Comparison of ENCODE assay signal across 29 mouse cellular contexts in the genomic region with DNA sequence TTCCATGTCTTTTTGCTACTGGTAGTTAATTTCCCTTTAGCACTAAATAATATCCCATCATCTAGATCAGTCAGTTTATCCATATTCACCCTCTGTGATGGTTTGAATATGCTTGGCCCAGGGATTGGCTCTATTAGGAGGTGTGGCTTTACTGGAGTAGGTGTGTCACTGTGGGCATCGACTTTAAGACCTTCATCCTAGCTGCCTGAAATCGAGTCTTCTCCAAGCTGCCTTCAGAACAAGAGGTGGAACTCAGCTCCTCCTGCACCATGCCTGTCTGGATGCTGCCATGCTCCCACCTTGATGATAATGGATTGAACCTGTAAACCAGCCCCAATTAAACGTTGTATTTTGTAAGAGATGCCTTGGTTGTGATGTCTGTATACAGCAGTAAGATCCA.
DNase-seq lines count a peak whose midpoint lies in the region; ATAC-seq and TF ChIP-seq lines count a peak whose summit lies in the region.
"Had no signal": no experiment of that assay in that cellular context is flagged by ENCODE, and none has a peak within 500 bp of the region (broad histone marks: within the 10 kb centered on the region; RNA-seq: fewer than 3 reads in every experiment).

No protein-coding gene starts in this region.

- no peak for ATAC-seq in forebrain, embryonic 12.5 days (ENCODE audit: low FRiP score)
- ATAC-seq: forebrain, embryonic 13.5 days; forebrain, embryonic 16.5 days; hindbrain, embryonic 16.5 days; intestine, embryonic 15.5 days had no signal

- H3K36me3 ChIP-seq in testis, adult 2 months (ENCODE audit: control insufficient read depth, insufficient read depth, low read length), result no peaks in the 10 kb centered on the region
- H3K36me3 ChIP-seq in ES-E14 (ENCODE audit: control insufficient read depth, insufficient read depth, low read length, poor library complexity, severe bottlenecking), result peaks cover 11% of the 10 kb centered on the region; the same call in 1 of the 2 replicates
- no peaks in the 10 kb centered on the region; the same call in 1 of the 2 replicates for H3K36me3 ChIP-seq in small intestine, adult 2 months (ENCODE audit: control insufficient read depth, insufficient read depth, low read length)
- H3K36me3 ChIP-seq in forebrain, embryonic 12.5 days (replicated peaks), result no peaks in the 10 kb centered on the region
- H3K36me3 ChIP-seq: embryonic facial prominence, embryonic 10.5 days; embryonic facial prominence, embryonic 13.5 days; hindbrain, embryonic 10.5 days; hindbrain, embryonic 13.5 days; intestine, embryonic 15.5 days had no signal

- H3K4me2 ChIP-seq in forebrain, embryonic 12.5 days, result no peak overlapping the region
- H3K4me2 ChIP-seq: embryonic facial prominence, embryonic 13.5 days; forebrain, embryonic 13.5 days; heart, embryonic 11.5 days; hindbrain, embryonic 13.5 days; intestine, embryonic 15.5 days had no signal

- WGBS in small intestine, adult 2 months, result 53% methylated on average over 3 of the region's 3 CpGs
- 94% methylated on average over 3 of the region's 3 CpGs for WGBS in forebrain, embryonic 12.5 days

- H3K4me1 ChIP-seq in testis, adult 2 months (ENCODE audit: control insufficient read depth, insufficient read depth, low read length), result no peaks in the 10 kb centered on the region
- H3K4me1 ChIP-seq in ES-E14 (ENCODE audit: control insufficient read depth in 2 of 2, insufficient read depth in 2 of 2, low read length in 2 of 2, poor library complexity in 1 of 2), result peaks cover 14 to 19% of the 10 kb centered on the region in 2 experiments
- peaks cover 3% of the 10 kb centered on the region; the same call in 1 of the 2 replicates for H3K4me1 ChIP-seq in small intestine, adult 2 months (ENCODE audit: control insufficient read depth, insufficient read depth, insufficient read length, low read length)
- peaks cover 4% of the 10 kb centered on the region; the same call in 1 of the 2 replicates for H3K4me1 ChIP-seq in forebrain, embryonic 12.5 days
- H3K4me1 ChIP-seq: forebrain, embryonic 13.5 days; hindbrain, embryonic 13.5 days had no signal

- no peak for TF ChIP-seq POLR2A in testis, adult 2 months (IDR thresholded peaks at IDR 0.05; ENCODE audit: control insufficient read depth, low read depth, low read length)
- TF ChIP-seq POLR2A in small intestine, adult 2 months (IDR thresholded peaks at IDR 0.05; ENCODE audit: low read depth, low read length), result no peak

- TF ChIP-seq CTCF in testis, adult 2 months (IDR thresholded peaks at IDR 0.05; ENCODE audit: control insufficient read depth, insufficient read depth, insufficient replicate concordance, low read depth, low read length), result no peak
- no peak for TF ChIP-seq CTCF in small intestine, adult 2 months (IDR thresholded peaks at IDR 0.05; ENCODE audit: extremely low read depth, insufficient read length, insufficient replicate concordance, low read depth, low read length)

- H3K4me3 ChIP-seq in testis, adult 2 months (ENCODE audit: control insufficient read depth, low read depth, low read length), result peak overlapping the region; percentile 40
- H3K4me3 ChIP-seq in ES-E14 (ENCODE audit: insufficient read depth in 1 of 2, low read depth in 1 of 2, low read length in 2 of 2, poor library complexity in 1 of 2, severe bottlenecking in 1 of 2), result peak overlapping the region in 1 of 2 experiments; percentile 9; a peak in 1 of 4 replicates
- no peak overlapping the region for H3K4me3 ChIP-seq in small intestine, adult 2 months (ENCODE audit: low read depth, low read length)
- no peak overlapping the region for H3K4me3 ChIP-seq in forebrain, embryonic 12.5 days (replicated peaks)
- H3K4me3 ChIP-seq: embryonic facial prominence, embryonic 10.5 days; embryonic facial prominence, embryonic 13.5 days; erythroblast, embryonic 14.5 days; forebrain, embryonic 13.5 days; hindbrain, embryonic 10.5 days; hindbrain, embryonic 13.5 days; intestine, embryonic 15.5 days had no signal

- in situ Hi-C loops in ES-E14 (cut with MboI; ENCODE audit: low sequenced_read_pairs in 2 of 2, unreplicated experiment in 2 of 2), result no loop called here

- DNase-seq in testis, postnatal 10 days (ENCODE audit: low spot score), result no peak
- DNase-seq in ES-E14 (ENCODE audit: low read depth, low spot score), result no peak
- DNase-seq in T-cell, adult 2 months (ENCODE audit: low spot score), result no peak
- DNase-seq: adrenal gland, adult 2 months; adrenal gland, postnatal 14 days; B cell, adult 2 months; cerebellum, adult 11-12 months; cerebellum, adult 8-10 months; cerebellum, postnatal 10 days; cerebellum, postnatal 36 days; embryo, embryonic 11 days; gastrocnemius, postnatal 10 days; gastrocnemius, postnatal 36 days; heart, postnatal 36 days; kidney, adult 11 months had no signal

- no peaks in the 10 kb centered on the region for H3K27me3 ChIP-seq in testis, adult 2 months (ENCODE audit: control insufficient read depth, insufficient read depth, low read length)
- H3K27me3 ChIP-seq in small intestine, adult 2 months (ENCODE audit: control insufficient read depth, insufficient read depth, low read length), result no peaks in the 10 kb centered on the region
- no peaks in the 10 kb centered on the region for H3K27me3 ChIP-seq in forebrain, embryonic 12.5 days
- H3K27me3 ChIP-seq: CH12.LX; embryonic facial prominence, embryonic 13.5 days; forebrain, embryonic 13.5 days; hindbrain, embryonic 13.5 days; intestine, embryonic 15.5 days had no signal

- H3K27ac ChIP-seq in testis, adult 2 months (ENCODE audit: control insufficient read depth, insufficient read depth, low read depth, low read length), result no peak overlapping the region
- H3K27ac ChIP-seq in ES-E14 (ENCODE audit: insufficient read depth, low read depth, low read length, poor library complexity, severe bottlenecking), result peak overlapping the region; percentile 98
- peak overlapping the region; percentile 66 for H3K27ac ChIP-seq in small intestine, adult 2 months (ENCODE audit: insufficient read depth, low read depth, low read length)
- no peak overlapping the region for H3K27ac ChIP-seq in forebrain, embryonic 12.5 days
- H3K27ac ChIP-seq: embryonic facial prominence, embryonic 10.5 days; embryonic facial prominence, embryonic 13.5 days; forebrain, embryonic 13.5 days; hindbrain, embryonic 10.5 days; hindbrain, embryonic 13.5 days; intestine, embryonic 15.5 days had no signal

- H3K9ac ChIP-seq in ES-E14 (ENCODE audit: insufficient read depth, low read depth, low read length, poor library complexity, severe bottlenecking), result no peak overlapping the region
- no peak overlapping the region for H3K9ac ChIP-seq in forebrain, embryonic 12.5 days
- H3K9ac ChIP-seq: embryonic facial prominence, embryonic 13.5 days; forebrain, embryonic 13.5 days; hindbrain, embryonic 13.5 days; intestine, embryonic 15.5 days had no signal

- no peaks in the 10 kb centered on the region for H3K9me3 ChIP-seq in ES-E14 (ENCODE audit: control insufficient read depth, insufficient read depth, low read depth, low read length)
- H3K9me3 ChIP-seq in forebrain, embryonic 12.5 days, result no peaks in the 10 kb centered on the region
- H3K9me3 ChIP-seq: embryonic facial prominence, embryonic 10.5 days; embryonic facial prominence, embryonic 13.5 days; forebrain, embryonic 13.5 days; hindbrain, embryonic 10.5 days; hindbrain, embryonic 13.5 days; intestine, embryonic 15.5 days had no signal

TF ChIP-seq in ES-E14, 5 proteins besides CTCF, POLR2A, EP300 and RAD21:
- TF ChIP-seq CHD2 (IDR thresholded peaks at IDR 0.05; ENCODE audit: low read depth, low read length) (no peak), ZNF384 (IDR thresholded peaks at IDR 0.05; ENCODE audit: low read depth, low read length) (no peak), HCFC1 (IDR thresholded peaks at IDR 0.05; ENCODE audit: borderline replicate concordance, insufficient read depth, low read length) (no peak), ZC3H11A (IDR thresholded peaks at IDR 0.05; ENCODE audit: borderline replicate concordance, low read depth, low read length) (no peak), MAFK (IDR thresholded peaks at IDR 0.05; ENCODE audit: insufficient read depth, low read depth, low read length) (no peak)

Comparison
In these comparisons a context has a peak if more than half of its experiments do, and no peak if none do; other contexts are left out.
1. H3K27ac ChIP-seq: peak in ES-E14 (single experiment) and small intestine, adult 2 months (single experiment); none in testis, adult 2 months (single experiment) and forebrain, embryonic 12.5 days (single experiment).